15 mouse cellular contexts compared by ENCODE assay signal in genomic region chr1:191447391-191448016, GRCm38 (mm10). TPM values are rescaled to one million over a fixed set of nuclear protein-coding genes. Genes with fewer than 3 reads are reported as not detected.
A peak's percentile ranks its signal among the peaks of the same experiment; 100 is the strongest.
DNase-seq lines count a peak whose midpoint lies in the region; ATAC-seq and TF ChIP-seq lines count a peak whose summit lies in the region.
"Had no signal": no experiment of that assay in that cellular context is flagged by ENCODE, and none has a peak within 500 bp of the region (broad histone marks: within the 10 kb centered on the region; RNA-seq: fewer than 3 reads in every experiment).

No protein-coding gene starts in this region.

- no peak for TF ChIP-seq CTCF in lung, postnatal 0 days (IDR thresholded peaks at IDR 0.05)
- TF ChIP-seq CTCF in kidney, adult 2 months (conservative IDR thresholded peaks at IDR 0.05; ENCODE audit: insufficient read depth, insufficient read length, low read depth, low read length) = no peak

- no peaks in the 10 kb centered on the region for H3K9me3 ChIP-seq in lung, postnatal 0 days (ENCODE audit: low read length)
- H3K9me3 ChIP-seq: forebrain, embryonic 10.5 days had no signal

- H3K36me3 ChIP-seq in lung, postnatal 0 days (ENCODE audit: insufficient read depth, low read length) = no peaks in the 10 kb centered on the region
- no peaks in the 10 kb centered on the region for H3K36me3 ChIP-seq in kidney, adult 2 months (ENCODE audit: control insufficient read depth, insufficient read depth, low read length)
- H3K36me3 ChIP-seq: forebrain, embryonic 10.5 days had no signal

- no peak for DNase-seq in lung, postnatal 0 days (ENCODE audit: low spot score)
- no peak for DNase-seq in lung, adult 18-20 months
- peak; percentile 24 to 32 for DNase-seq in CD8-positive naive resting alpha-beta T cell, adult 2 months (ENCODE audit: low read depth in 2 of 2, low spot score in 2 of 2)
- peak; percentile 66 for DNase-seq in kidney, adult 2 months
- peak; percentile 71 for DNase-seq in naive thymus-derived CD4-positive, alpha-beta T cell, adult 2 months (ENCODE audit: low read depth)
- DNase-seq in urinary bladder, postnatal 25 days (ENCODE audit: low spot score) = no peak
- DNase-seq in gastrocnemius, postnatal 14 days = no peak
- DNase-seq: adrenal gland, postnatal 25 days; cerebellum, adult 18-20 months; gastrocnemius, postnatal 25 days; heart, postnatal 4 days; lung, postnatal 36 days had no signal

- no peak for TF ChIP-seq EP300 in lung, postnatal 0 days (IDR thresholded peaks at IDR 0.05)

- H3K27ac ChIP-seq in lung, postnatal 0 days (ENCODE audit: low read length) = peak overlapping the region; percentile 51
- peak overlapping the region; percentile 83 for H3K27ac ChIP-seq in kidney, adult 2 months (ENCODE audit: insufficient read depth, low read depth, low read length)
- H3K27ac ChIP-seq: forebrain, embryonic 10.5 days; layer of hippocampus, adult 2 months had no signal

- intact Hi-C loops in gastrocnemius, postnatal 14 days (cut with DNase I; ENCODE audit: low total_unique reads) = no loop called here

- no peak for TF ChIP-seq POLR2A in kidney, adult 2 months (IDR thresholded peaks at IDR 0.05; ENCODE audit: low read depth, low read length)

- WGBS in lung, postnatal 0 days = 83% methylated on average over 6 of the region's 6 CpGs
- 56% methylated on average over 6 of the region's 6 CpGs for WGBS in kidney, adult 2 months

- no peak for ATAC-seq in lung, postnatal 0 days
- no peak for ATAC-seq in megakaryocyte progenitor cell, adult 5-6 weeks (replicated peaks; ENCODE audit: poor library complexity)

- H3K27me3 ChIP-seq in lung, postnatal 0 days (replicated peaks; ENCODE audit: insufficient read depth, low read length) = no peaks in the 10 kb centered on the region
- H3K27me3 ChIP-seq in kidney, adult 2 months (replicated peaks; ENCODE audit: control insufficient read depth, insufficient read depth, low read length) = no peaks in the 10 kb centered on the region

- no peaks in the 10 kb centered on the region; the same call in 1 of the 2 replicates for H3K4me1 ChIP-seq in lung, postnatal 0 days (ENCODE audit: insufficient read depth, low read depth, low read length)
- H3K4me1 ChIP-seq in kidney, adult 2 months (ENCODE audit: control insufficient read depth, insufficient read depth, low read length) = peaks cover 35% of the 10 kb centered on the region

- no peak overlapping the region for H3K4me3 ChIP-seq in lung, postnatal 0 days (ENCODE audit: low read depth, low read length)
- no peak overlapping the region for H3K4me3 ChIP-seq in kidney, adult 2 months (ENCODE audit: insufficient read depth, low read depth, low read length)
- H3K4me3 ChIP-seq: forebrain, embryonic 10.5 days; layer of hippocampus, adult 2 months had no signal

- H3K9ac ChIP-seq in lung, postnatal 0 days (replicated peaks; ENCODE audit: low read depth) = no peak overlapping the region

- H3K4me2 ChIP-seq in lung, postnatal 0 days (replicated peaks; ENCODE audit: low read depth, low read length) = no peak overlapping the region

RNA-seq across cellular contexts. Expression of gene Ppp2r5a, which starts 44.4 kb away (rescaled TPM):
- polyA plus RNA-seq in lung, postnatal 0 days (2015; fragmentation: Nextera tagmentation; extraction: Ambion mirVana) = 51.5 and 56.0 TPM in 2 replicates
- polyA plus RNA-seq in kidney, adult 2 months (2012; rRNA removed) = 69.6 and 73.2 TPM in 2 replicates
- total RNA-seq in megakaryocyte progenitor cell, adult 5-6 weeks (2015) = 124 and 129 TPM in 2 replicates
- total RNA-seq in megakaryocyte progenitor cell, adult 5-6 weeks (2017) = 125 and 139 TPM in 2 replicates
- 10 to 100 TPM; 63.0 to 67.2 TPM for total RNA-seq in gastrocnemius, postnatal 14 days (2021)

Comparison
In these comparisons a context has a peak if more than half of its experiments do, and no peak if none do; other contexts are left out.
1. DNase-seq: peak in CD8-positive naive resting alpha-beta T cell, adult 2 months (2 of 2), kidney, adult 2 months (single experiment) and naive thymus-derived CD4-positive, alpha-beta T cell, adult 2 months (single experiment); none in lung, postnatal 0 days (single experiment), lung, adult 18-20 months (0 of 2), urinary bladder, postnatal 25 days (single experiment) and gastrocnemius, postnatal 14 days (single experiment).